Mouse (Mus musculus) lung, postnatal 0 days (tissue): ENCODE data around the gene Rbpj. TPM values are rescaled to one million over a fixed set of nuclear protein-coding genes. Genes with fewer than 3 reads are reported as not detected.
A peak's percentile ranks its signal among the peaks of the same experiment; 100 is the strongest.

ENCODE experiments used
- ATAC-seq: fragments of 200-750 bp; cut with Nextera tagmentation; 2 replicates; pipeline ENCODE4 v1.8.0; 2017; ENCODE audit warnings: moderate library complexity
- DNase-seq: peaks from one replicate; pipeline ENCODE4 v3.0.0-alpha.2; 2016; ENCODE audit warnings: low spot score
- H3K27ac ChIP-seq: fragments of 300-500 bp; sonication (generic); 2 replicates; pipeline ENCODE4 v1.5.1; 2014; ENCODE audit warnings: antibody characterized with exemption, mild to moderate bottlenecking, low read length, mixed read lengths
- H3K27me3 ChIP-seq: fragments of 300-500 bp; sonication (generic); replicated peaks from 2 replicates; pipeline ENCODE4 v1.6.1; 2014; ENCODE audit warnings: low read length, mixed read lengths; ENCODE audit not compliant: insufficient read depth
- H3K36me3 ChIP-seq: fragments of 300-500 bp; sonication (generic); 2 replicates; pipeline ENCODE4 v1.6.1; 2014; ENCODE audit warnings: low read length, mixed read lengths; ENCODE audit not compliant: insufficient read depth
- H3K4me1 ChIP-seq: fragments of 300-500 bp; sonication (generic); 2 replicates; pipeline ENCODE4 v1.6.1; 2014; ENCODE audit warnings: antibody characterized with exemption, low read depth, low read length, mixed read lengths; ENCODE audit not compliant: insufficient read depth
- H3K4me2 ChIP-seq: fragments of 300-500 bp; sonication (generic); replicated peaks from 2 replicates; pipeline ENCODE4 v1.6.1; 2014; ENCODE audit warnings: low read depth, mild to moderate bottlenecking, low read length, moderate library complexity, mixed read lengths
- H3K4me3 ChIP-seq: fragments of 300-500 bp; sonication (generic); 2 replicates; pipeline ENCODE4 v1.5.1; 2014; ENCODE audit warnings: low read depth, low read length
- H3K9ac ChIP-seq: fragments of 300-500 bp; sonication (generic); replicated peaks from 2 replicates; pipeline ENCODE4 v1.6.1; 2014; ENCODE audit warnings: low read depth, mild to moderate bottlenecking
- H3K9me3 ChIP-seq: fragments of 300-500 bp; sonication (generic); 2 replicates; pipeline ENCODE4 v1.6.1; 2016; ENCODE audit warnings: low read length, mixed read lengths
- CTCF ChIP-seq: IDR thresholded peaks from 2 replicates; pipeline ENCODE4 v1.5.1; 2016; ENCODE audit warnings: antibody characterized with exemption, mild to moderate bottlenecking
- EP300 ChIP-seq: IDR thresholded peaks from 2 replicates; pipeline ENCODE4 v1.6.1; 2016; ENCODE audit warnings: antibody characterized with exemption, mild to moderate bottlenecking, control low read depth
- WGBS: fragments of 180-500 bp; shearing (Covaris S2); extraction: QIAGEN DNeasy Blood & Tissue Kit; methylation state at CpG from one replicate; pipeline ENCODE4 v1.1.7; 2014; 5-methylcytosine and 5-hydroxymethylcytosine counted together
- polyA plus RNA-seq: library from polyadenylated mRNA; unstranded; fragments of >200 nt; fragmentation: Nextera tagmentation; extraction: Ambion mirVana; gene quantifications from 2 replicates; pipeline ENCODE4 v1.2.1, GENCODE M21; 2015

Gene Rbpj
- 22.7 and 22.9 TPM in 2 replicates for polyA plus RNA-seq

DNA sequence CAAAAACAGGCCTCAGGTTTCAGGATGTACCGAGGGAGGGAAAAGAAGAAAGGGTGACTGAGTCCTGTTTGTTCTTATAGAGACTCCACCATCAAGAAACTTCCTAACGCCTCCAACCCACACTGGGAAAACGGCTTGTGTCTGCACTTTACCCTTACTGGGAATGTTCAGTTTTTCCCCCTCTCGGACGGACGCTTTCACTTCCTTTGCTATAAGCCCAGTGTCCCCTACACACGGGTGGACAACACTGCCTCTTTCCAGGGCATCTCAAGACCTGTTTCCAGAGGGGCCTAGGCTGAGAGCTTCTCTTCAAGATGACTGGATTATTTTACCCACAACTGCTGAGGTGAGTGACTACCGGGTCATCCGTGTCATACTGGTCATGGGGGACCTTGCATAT, at the start of gene Rbpj:
Gene Rbpj, plus strand, starts transcription at position 270 of the 400 bp plus-strand sequence.
- no peaks in the 10 kb centered on the region for H3K9me3 ChIP-seq
- H3K9ac ChIP-seq = no peak within 1 kb of the TSS
- WGBS = 84% methylated on average over 9 of the region's 9 CpGs

DNA sequence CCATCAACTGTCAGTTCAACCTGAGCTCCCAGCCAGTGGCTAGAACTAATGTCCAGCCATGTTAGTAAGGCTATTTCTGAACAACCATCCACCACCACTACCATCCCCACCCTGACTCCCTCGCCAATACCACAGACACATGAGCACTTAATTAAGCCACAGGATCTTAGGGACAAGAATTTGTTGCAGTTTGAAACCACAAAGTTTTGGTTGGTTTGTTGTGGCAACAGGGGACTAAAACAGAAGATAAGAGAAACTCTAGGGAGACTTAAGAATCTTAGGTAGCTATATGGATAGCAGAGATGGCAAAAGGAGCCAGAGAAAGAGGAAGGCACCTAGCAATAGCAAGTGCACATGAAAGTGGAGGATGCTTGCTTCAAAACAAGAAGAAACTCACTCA, 45.2 kb upstream of the Rbpj start:
- no peaks in the 10 kb centered on the region for H3K9me3 ChIP-seq
- no peak overlapping the region for H3K4me3 ChIP-seq
- no peaks in the 10 kb centered on the region for H3K27me3 ChIP-seq
- TF ChIP-seq EP300 (no peak), CTCF (no peak)
- H3K9ac ChIP-seq = no peak overlapping the region
- ATAC-seq (no peak), DNase-seq (no peak)
- 78% methylated on average over 1 of the region's 1 CpGs for WGBS
- no peaks in the 10 kb centered on the region for H3K36me3 ChIP-seq
- no peak overlapping the region for H3K27ac ChIP-seq
- H3K4me1 ChIP-seq = no peaks in the 10 kb centered on the region
- H3K4me2 ChIP-seq = no peak overlapping the region

More for the DNA sequence above, at the start of gene Rbpj:
- Histone ChIP-seq H3K4me1 (no peaks in the 10 kb centered on the region), H3K27ac (no peak within 1 kb of the TSS), H3K4me3 (no peak within 1 kb of the TSS), H3K27me3 (no peaks in the 10 kb centered on the region), H3K4me2 (no peak within 1 kb of the TSS), H3K36me3 (no peaks in the 10 kb centered on the region)
- TF ChIP-seq CTCF = no peak
- no peak for TF ChIP-seq EP300
- no peak for DNase-seq
- ATAC-seq = no peak

DNA sequence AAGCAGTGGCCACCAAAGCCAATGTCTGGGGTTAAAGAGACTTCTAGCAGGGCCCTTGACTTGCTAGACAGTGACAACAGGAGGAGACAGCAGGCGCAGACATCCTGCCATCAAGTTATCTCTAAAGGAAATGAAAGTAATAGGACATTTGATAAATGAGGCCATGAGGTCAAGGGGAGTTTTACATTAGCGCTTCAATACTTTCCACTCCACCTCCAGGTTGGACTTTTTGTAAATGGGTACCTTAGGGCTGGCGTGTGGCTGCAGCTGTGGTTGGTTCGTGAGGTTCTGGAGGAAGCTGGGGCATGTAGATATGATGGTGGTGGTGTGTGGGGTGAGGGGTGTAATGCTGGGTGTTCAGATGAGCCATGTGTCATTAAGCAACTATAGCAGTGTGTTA, 44.7 kb upstream of the Rbpj start:
- Histone ChIP-seq H3K27ac (no peak overlapping the region), H3K36me3 (no peaks in the 10 kb centered on the region), H3K9ac (no peak overlapping the region), H3K4me3 (no peak overlapping the region), H3K4me2 (no peak overlapping the region), H3K9me3 (no peaks in the 10 kb centered on the region), H3K4me1 (no peaks in the 10 kb centered on the region), H3K27me3 (no peaks in the 10 kb centered on the region)
- DNase-seq (no peak), ATAC-seq (no peak)
- TF ChIP-seq EP300 (no peak), CTCF (no peak)
- 60% methylated on average over 4 of the region's 4 CpGs for WGBS

- ATAC-seq = 0 out of 2 replicates have a peak, but pooled peaks have one; percentile 12
Observed at GRCm38 (mm10) chr5:53427411-53427810, 38.5 kb upstream of the Rbpj start.

DNA sequence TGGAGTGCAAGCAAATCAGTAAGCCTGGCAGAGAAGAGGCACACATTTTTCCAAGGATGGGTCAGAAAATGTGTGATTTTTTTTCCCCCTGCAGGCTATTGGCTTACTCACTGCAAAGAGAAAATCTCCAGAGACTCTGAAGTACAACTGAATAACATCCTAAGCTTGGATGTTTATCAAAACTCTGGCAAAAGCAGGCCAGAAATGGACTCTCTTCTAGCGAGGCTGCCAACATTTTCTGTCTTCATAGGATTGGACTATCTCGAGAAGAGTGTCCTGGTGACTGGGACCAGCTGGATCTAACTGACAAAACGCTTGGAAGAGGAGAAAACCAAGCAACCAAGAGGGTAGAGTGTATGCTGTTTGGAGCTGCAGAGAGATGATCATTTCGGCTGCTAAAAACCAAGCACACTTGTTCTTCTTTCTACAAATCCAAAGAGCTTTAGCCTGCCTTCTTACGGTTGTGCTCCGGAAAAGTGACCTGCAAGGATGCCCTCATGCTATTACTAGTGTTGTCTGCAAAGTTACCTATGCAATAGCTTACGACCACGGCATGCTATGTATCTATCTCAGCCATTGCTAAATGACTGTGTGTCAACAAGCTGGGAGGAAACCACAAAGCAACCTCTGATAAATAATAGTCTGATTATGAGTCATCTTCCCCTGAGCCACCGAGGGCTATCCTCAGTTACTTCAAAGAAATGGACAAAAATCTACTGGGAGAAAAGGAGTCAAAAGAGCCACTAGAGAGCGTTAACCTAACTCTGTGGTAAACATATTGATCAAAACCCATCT, 36.1 kb upstream of the Rbpj start:
- no peaks in the 10 kb centered on the region for H3K27me3 ChIP-seq
- no peaks in the 10 kb centered on the region for H3K36me3 ChIP-seq
- no peak overlapping the region for H3K4me2 ChIP-seq
- no peak overlapping the region for H3K27ac ChIP-seq
- no peaks in the 10 kb centered on the region for H3K9me3 ChIP-seq
- ATAC-seq = peak; percentile 88
- no peak overlapping the region for H3K9ac ChIP-seq
- H3K4me3 ChIP-seq = no peak overlapping the region
- 55% methylated on average over 10 of the region's 10 CpGs for WGBS
- TF ChIP-seq CTCF (0 out of 2 replicates have a peak, but pooled peaks have one; percentile 17), EP300 (no peak; the same call in 1 of the 2 replicates)
- DNase-seq = peak; percentile 89
- no peaks in the 10 kb centered on the region; the same call in 1 of the 2 replicates for H3K4me1 ChIP-seq

More at GRCm38 (mm10) chr5:53427411-53427810, 38.5 kb upstream of the Rbpj start:
- no peak overlapping the region for H3K4me2 ChIP-seq
- H3K9me3 ChIP-seq = no peaks in the 10 kb centered on the region
- peak; percentile 30 for DNase-seq
- TF ChIP-seq EP300 = no peak
- no peak for TF ChIP-seq CTCF
- no peak overlapping the region for H3K4me3 ChIP-seq
- H3K27ac ChIP-seq = no peak overlapping the region
- WGBS = 72% methylated on average over 4 of the region's 4 CpGs
- no peak overlapping the region for H3K9ac ChIP-seq
- H3K27me3 ChIP-seq = no peaks in the 10 kb centered on the region
- no peaks in the 10 kb centered on the region for H3K36me3 ChIP-seq
- H3K4me1 ChIP-seq = no peaks in the 10 kb centered on the region; the same call in 1 of the 2 replicates

DNA sequence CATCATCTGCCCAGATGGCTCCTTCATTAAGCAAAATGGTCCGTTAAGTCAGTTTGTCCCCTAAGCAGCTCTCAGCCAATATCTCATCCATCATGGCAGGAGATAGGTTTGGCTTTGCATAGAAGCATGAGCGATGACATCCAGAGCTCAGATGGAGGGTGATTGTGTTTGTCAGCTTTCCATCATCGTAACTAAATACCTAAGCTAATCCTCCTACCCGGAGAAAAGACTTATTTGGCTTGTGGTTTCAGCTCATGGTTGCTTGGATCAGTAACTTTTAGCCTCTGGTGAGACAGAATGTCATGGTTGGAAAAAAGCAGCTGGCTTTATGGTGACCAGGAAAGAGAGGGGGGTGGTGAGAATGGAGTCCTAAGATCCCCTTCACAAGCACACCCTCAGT, 33.5 kb upstream of the Rbpj start:
- no peaks in the 10 kb centered on the region for H3K36me3 ChIP-seq
- ATAC-seq (no peak), DNase-seq (no peak)
- H3K4me2 ChIP-seq = no peak overlapping the region
- no peak overlapping the region for H3K9ac ChIP-seq
- H3K4me3 ChIP-seq = no peak overlapping the region
- H3K27me3 ChIP-seq = no peaks in the 10 kb centered on the region
- 81% methylated on average over 4 of the region's 4 CpGs for WGBS
- no peaks in the 10 kb centered on the region for H3K9me3 ChIP-seq
- no peak for TF ChIP-seq CTCF
- TF ChIP-seq EP300 = no peak
- H3K27ac ChIP-seq = no peak overlapping the region
- H3K4me1 ChIP-seq = no peaks in the 10 kb centered on the region; the same call in 1 of the 2 replicates
